ENCODE assay signal across 7 mouse cellular contexts in the genomic region with DNA sequence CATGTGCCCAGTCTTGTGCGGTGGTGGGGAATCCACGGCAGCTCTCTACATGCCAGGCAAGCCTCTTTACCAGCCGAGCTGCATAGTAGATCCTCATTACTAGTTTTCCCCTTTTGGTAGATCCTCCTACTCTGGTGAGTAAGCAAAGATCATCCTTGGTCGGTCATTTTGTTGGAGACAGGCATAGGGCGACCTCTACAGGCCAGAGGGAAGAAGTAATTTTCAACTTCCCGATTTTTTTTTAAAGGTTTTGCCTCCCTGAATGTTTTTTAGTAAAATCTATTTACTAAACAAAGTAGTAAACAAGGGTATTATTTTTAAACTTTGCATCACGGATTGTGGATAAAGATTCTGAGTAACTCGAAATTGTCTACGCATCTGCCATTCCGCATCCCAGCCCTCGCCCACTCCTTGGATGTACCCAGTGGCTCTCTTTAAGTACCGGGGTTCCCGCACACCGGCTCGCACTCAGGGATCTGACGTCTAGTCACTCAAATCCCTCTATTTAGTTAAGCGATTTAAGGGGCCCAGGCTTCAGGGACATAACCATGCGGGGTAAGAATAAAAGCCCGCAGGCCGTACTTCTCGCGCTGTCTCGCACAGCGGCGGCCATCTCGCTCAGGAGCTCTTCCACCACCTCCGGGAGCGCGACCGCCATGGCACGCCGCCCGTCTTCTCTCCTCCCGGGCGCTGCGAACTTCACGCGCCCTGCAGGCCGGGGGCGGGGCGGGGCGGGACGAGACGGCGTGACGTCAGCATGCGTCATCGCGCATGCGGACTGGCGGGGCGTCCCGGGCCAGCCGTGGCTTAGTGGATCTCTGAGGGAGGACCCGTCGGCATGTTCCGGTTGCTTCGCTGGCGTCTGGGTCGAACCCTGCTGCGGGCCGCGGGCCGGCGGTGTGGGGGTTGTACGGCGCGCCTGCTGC. TPM values are rescaled to one million over a fixed set of nuclear protein-coding genes. Genes with fewer than 3 reads are reported as not detected.
A peak's percentile ranks its signal among the peaks of the same experiment; 100 is the strongest.
DNase-seq lines count a peak whose midpoint lies in the region; ATAC-seq and TF ChIP-seq lines count a peak whose summit lies in the region.

Gene Zswim7 (minus strand): TSS at position 701 of the 926 bp plus-strand sequence.
Gene Ttc19 (plus strand): TSS at position 799 of the 926 bp plus-strand sequence.

- intact Hi-C loops in left cerebral cortex, postnatal 4 days (cut with DNase I), result no loop called here

- peaks cover 17% of the 10 kb centered on the region for H3K4me1 ChIP-seq in embryonic facial prominence, embryonic 10.5 days
- H3K4me1 ChIP-seq in intestine, postnatal 0 days (replicated peaks; ENCODE audit: control insufficient read depth, insufficient read depth, low read length), result no peaks in the 10 kb centered on the region
- peaks cover 6% of the 10 kb centered on the region; the same call in 1 of the 2 replicates for H3K4me1 ChIP-seq in midbrain, embryonic 12.5 days
- H3K4me1 ChIP-seq in small intestine, adult 2 months (ENCODE audit: control insufficient read depth, insufficient read depth, insufficient read length, low read length), result peaks cover 2% of the 10 kb centered on the region; the same call in 1 of the 2 replicates

- under 1% methylated on average over 68 of the region's 68 CpGs for WGBS in embryonic facial prominence, embryonic 10.5 days
- WGBS in intestine, postnatal 0 days, result under 1% methylated on average over 57 of the region's 68 CpGs
- under 1% methylated on average over 62 of the region's 68 CpGs for WGBS in midbrain, embryonic 12.5 days
- whole genome bisulfite sequencing in small intestine, adult 2 months, result under 1% methylated on average over 68 of the region's 68 CpGs

- H3K4me2 ChIP-seq in intestine, postnatal 0 days (replicated peaks; ENCODE audit: low read depth), result peak within 1 kb of the TSS; percentile 70
- peak within 1 kb of the TSS; percentile 75 for H3K4me2 ChIP-seq in midbrain, embryonic 12.5 days (replicated peaks)

- ATAC-seq in intestine, postnatal 0 days, result peak; percentile 92
- ATAC-seq in midbrain, embryonic 12.5 days (ENCODE audit: low FRiP score, low read depth), result peak; percentile 96

- H3K27ac ChIP-seq in embryonic facial prominence, embryonic 10.5 days (replicated peaks), result peak within 1 kb of the TSS; percentile 89
- H3K27ac ChIP-seq in intestine, postnatal 0 days (ENCODE audit: low read depth, low read length), result peak within 1 kb of the TSS; percentile 93
- H3K27ac ChIP-seq in midbrain, embryonic 12.5 days (replicated peaks), result peak within 1 kb of the TSS; percentile 82
- H3K27ac ChIP-seq in small intestine, adult 2 months (ENCODE audit: insufficient read depth, low read depth, low read length), result peak within 1 kb of the TSS; percentile 92

- H3K36me3 ChIP-seq in embryonic facial prominence, embryonic 10.5 days (replicated peaks), result peaks cover 33% of the 10 kb centered on the region
- H3K36me3 ChIP-seq in intestine, postnatal 0 days (ENCODE audit: control insufficient read depth, insufficient read depth), result peaks cover 12% of the 10 kb centered on the region
- peaks cover 18% of the 10 kb centered on the region for H3K36me3 ChIP-seq in midbrain, embryonic 12.5 days
- peaks cover 18% of the 10 kb centered on the region for H3K36me3 ChIP-seq in small intestine, adult 2 months (ENCODE audit: control insufficient read depth, insufficient read depth, low read length)

- TF ChIP-seq POLR2A in small intestine, adult 2 months (IDR thresholded peaks at IDR 0.05; ENCODE audit: low read depth, low read length), result peak; percentile 88

- H3K27me3 ChIP-seq in embryonic facial prominence, embryonic 10.5 days (replicated peaks; ENCODE audit: low read depth, poor library complexity, severe bottlenecking), result no peaks in the 10 kb centered on the region
- no peaks in the 10 kb centered on the region for H3K27me3 ChIP-seq in intestine, postnatal 0 days (replicated peaks; ENCODE audit: control insufficient read depth, insufficient read depth, low read length)
- H3K27me3 ChIP-seq in midbrain, embryonic 12.5 days, result no peaks in the 10 kb centered on the region; the same call in 1 of the 2 replicates
- H3K27me3 ChIP-seq in small intestine, adult 2 months (ENCODE audit: control insufficient read depth, insufficient read depth, low read length), result no peaks in the 10 kb centered on the region

- peak; percentile 88 for TF ChIP-seq CTCF in intestine, postnatal 0 days (IDR thresholded peaks at IDR 0.05; ENCODE audit: low read depth)
- TF ChIP-seq CTCF in small intestine, adult 2 months (IDR thresholded peaks at IDR 0.05; ENCODE audit: extremely low read depth, insufficient read length, insufficient replicate concordance, low read depth, low read length), result peak; percentile 8; the same call in 1 of the 2 replicates

- peak; percentile 97 for DNase-seq in adrenal gland, postnatal 10 days
- DNase-seq in embryonic facial prominence, embryonic 10.5 days (ENCODE audit: low spot score), result peak; percentile 96
- peak; percentile 36 for DNase-seq in gonadal fat pad, adult 2 months (ENCODE audit: low read depth)
- DNase-seq in left cerebral cortex, postnatal 4 days, result peak; percentile 96

- H3K4me3 ChIP-seq in embryonic facial prominence, embryonic 10.5 days, result peak within 1 kb of the TSS; percentile 90
- peak within 1 kb of the TSS; percentile 86 for H3K4me3 ChIP-seq in intestine, postnatal 0 days (ENCODE audit: low read depth, low read length)
- peak within 1 kb of the TSS; percentile 97 for H3K4me3 ChIP-seq in midbrain, embryonic 12.5 days
- H3K4me3 ChIP-seq in small intestine, adult 2 months (ENCODE audit: low read depth, low read length), result peak within 1 kb of the TSS; percentile 97

- no peaks in the 10 kb centered on the region for H3K9me3 ChIP-seq in embryonic facial prominence, embryonic 10.5 days
- H3K9me3 ChIP-seq in intestine, postnatal 0 days (ENCODE audit: control insufficient read depth), result no peaks in the 10 kb centered on the region
- H3K9me3 ChIP-seq in midbrain, embryonic 12.5 days, result no peaks in the 10 kb centered on the region

- peak within 1 kb of the TSS; percentile 78 for H3K9ac ChIP-seq in intestine, postnatal 0 days (ENCODE audit: low read depth, low read length)
- H3K9ac ChIP-seq in midbrain, embryonic 12.5 days (replicated peaks), result peak within 1 kb of the TSS; percentile 86

RNA-seq across cellular contexts. Expression of gene Zswim7, which starts in this region (rescaled TPM):
- total RNA-seq in adrenal gland, postnatal 10 days (2021), result 10 to 100 TPM; 18.7 to 24.2 TPM
- polyA plus RNA-seq in embryonic facial prominence, embryonic 10.5 days (2016; fragmentation: Nextera tagmentation; extraction: Ambion mirVana), result 18.1 and 21.7 TPM in 2 replicates
- 12.4 and 13.9 TPM in 2 replicates for polyA plus RNA-seq in gonadal fat pad, adult 2 months (2012; rRNA removed)
- polyA plus RNA-seq in intestine, postnatal 0 days (2015; fragmentation: Nextera tagmentation; extraction: Ambion mirVana), result 49.5 and 55.0 TPM in 2 replicates
- total RNA-seq in left cerebral cortex, postnatal 4 days (2021), result 1 to 10 TPM; 6.4 to 8.7 TPM
- 10.9 and 12.4 TPM in 2 replicates for polyA plus RNA-seq in midbrain, embryonic 12.5 days (2016; fragmentation: Nextera tagmentation; extraction: Ambion mirVana)
- 7.6 and 17.4 TPM in 2 replicates for polyA plus RNA-seq in small intestine, adult 2 months (2012; rRNA removed)

RNA-seq across cellular contexts. Expression of gene Ttc19, which starts in this region (rescaled TPM):
- 10 to 100 TPM; 25.5 to 27.2 TPM for total RNA-seq in adrenal gland, postnatal 10 days (2021)
- polyA plus RNA-seq in embryonic facial prominence, embryonic 10.5 days (2016; fragmentation: Nextera tagmentation; extraction: Ambion mirVana), result 18.3 and 19.5 TPM in 2 replicates
- 8.9 and 9.4 TPM in 2 replicates for polyA plus RNA-seq in gonadal fat pad, adult 2 months (2012; rRNA removed)
- 11.5 and 16.2 TPM in 2 replicates for polyA plus RNA-seq in intestine, postnatal 0 days (2015; fragmentation: Nextera tagmentation; extraction: Ambion mirVana)
- total RNA-seq in left cerebral cortex, postnatal 4 days (2021), result 10 to 100 TPM; 54.9 to 59.5 TPM
- 31.3 and 33.0 TPM in 2 replicates for polyA plus RNA-seq in midbrain, embryonic 12.5 days (2016; fragmentation: Nextera tagmentation; extraction: Ambion mirVana)
- polyA plus RNA-seq in small intestine, adult 2 months (2012; rRNA removed), result 15.3 and 20.7 TPM in 2 replicates

Comparison
In these comparisons a context has a peak if more than half of its experiments do, and no peak if none do; other contexts are left out.
1. Peak in every context shown above with its lines: DNase-seq, ATAC-seq, H3K4me3 ChIP-seq and H3K27ac ChIP-seq.
2. DNase-seq: peak in every context shown above with its lines; median percentile 97 in adrenal gland, postnatal 10 days; 96 in embryonic facial prominence, embryonic 10.5 days; 96 in left cerebral cortex, postnatal 4 days; 36 in gonadal fat pad, adult 2 months.